Mouse (Mus musculus): ENCODE data around the gene Epha5. TPM values are rescaled to one million over a fixed set of nuclear protein-coding genes. Genes with fewer than 3 reads are reported as not detected.

Epha5 gene
- polyA plus RNA-seq, 1 experiment from 2014 or later: 6.6 TPM

DNA sequence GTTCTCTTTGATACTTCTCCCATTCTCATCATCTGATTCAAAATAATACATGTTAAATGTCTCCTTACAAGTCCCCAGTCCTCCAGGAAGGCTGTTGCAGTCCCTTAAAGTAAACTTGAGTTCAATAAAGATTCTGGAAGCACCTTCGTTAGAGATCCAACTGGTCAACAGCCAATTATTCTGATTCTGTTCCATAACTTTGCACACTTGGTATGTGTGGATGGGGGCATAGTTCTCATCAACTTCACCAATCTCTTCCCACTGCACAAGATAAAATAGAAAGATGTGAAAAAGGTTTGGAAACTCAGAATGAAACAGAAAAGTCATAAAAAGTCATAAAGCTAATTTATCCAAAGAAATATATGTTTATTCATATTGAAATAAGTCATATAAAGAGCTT is 85.6 kb downstream of the Epha5 start:
- Histone ChIP-seq H3K4me3 (ENCODE audit: low read depth, low read length) (no peak overlapping the region), H3K27ac (ENCODE audit: low read length) (no peak overlapping the region), H3K9ac (replicated peaks; ENCODE audit: low read depth, low read length) (no peak overlapping the region), H3K36me3 (ENCODE audit: control insufficient read depth, insufficient read depth, low read length) (no peaks in the 10 kb centered on the region), H3K27me3 (ENCODE audit: control insufficient read depth, insufficient read depth, low read length) (no peaks in the 10 kb centered on the region), H3K9me3 (ENCODE audit: control insufficient read depth, low read depth, low read length) (no peaks in the 10 kb centered on the region), H3K4me2 (replicated peaks; ENCODE audit: low read depth, low read length) (no peak overlapping the region), H3K4me1 (ENCODE audit: control insufficient read depth, insufficient read depth, low read length) (no peaks in the 10 kb centered on the region)
- no peak for ATAC-seq (ENCODE audit: insufficient number of reproducible peaks, insufficient read depth, low FRiP score, low read depth)
- 79% methylated on average over 1 of the region's 1 CpGs for WGBS

DNA sequence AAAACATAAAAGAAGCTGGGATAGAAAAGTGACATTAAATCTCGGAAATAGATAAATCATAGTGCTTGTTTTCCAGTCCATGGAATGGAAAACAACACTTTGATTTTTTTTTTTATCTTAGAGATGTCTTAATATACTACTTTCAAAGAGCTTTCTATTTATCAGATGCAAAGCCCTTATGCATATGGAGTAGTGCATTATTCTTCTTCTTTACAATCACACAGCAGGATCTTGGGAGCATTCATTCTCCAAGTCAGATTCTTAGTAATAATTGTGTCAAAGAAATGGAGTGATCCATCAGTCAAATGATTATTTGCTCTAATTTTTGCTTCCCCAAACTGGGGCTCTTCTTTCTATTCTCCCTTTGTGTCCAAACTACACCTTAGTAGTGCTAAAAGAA is 96.6 kb downstream of the Epha5 start:
- Histone ChIP-seq H3K9me3 (ENCODE audit: control insufficient read depth, low read depth, low read length) (no peaks in the 10 kb centered on the region), H3K4me2 (replicated peaks; ENCODE audit: low read depth, low read length) (no peak overlapping the region), H3K27ac (ENCODE audit: low read length) (no peak overlapping the region), H3K9ac (replicated peaks; ENCODE audit: low read depth, low read length) (no peak overlapping the region), H3K4me3 (ENCODE audit: low read depth, low read length) (no peak overlapping the region), H3K4me1 (ENCODE audit: control insufficient read depth, insufficient read depth, low read length) (no peaks in the 10 kb centered on the region), H3K27me3 (ENCODE audit: control insufficient read depth, insufficient read depth, low read length) (no peaks in the 10 kb centered on the region), H3K36me3 (ENCODE audit: control insufficient read depth, insufficient read depth, low read length) (no peaks in the 10 kb centered on the region)
- WGBS: 68% methylated on average over 1 of the region's 1 CpGs
- no peak for ATAC-seq (ENCODE audit: insufficient number of reproducible peaks, insufficient read depth, low FRiP score, low read depth)

DNA sequence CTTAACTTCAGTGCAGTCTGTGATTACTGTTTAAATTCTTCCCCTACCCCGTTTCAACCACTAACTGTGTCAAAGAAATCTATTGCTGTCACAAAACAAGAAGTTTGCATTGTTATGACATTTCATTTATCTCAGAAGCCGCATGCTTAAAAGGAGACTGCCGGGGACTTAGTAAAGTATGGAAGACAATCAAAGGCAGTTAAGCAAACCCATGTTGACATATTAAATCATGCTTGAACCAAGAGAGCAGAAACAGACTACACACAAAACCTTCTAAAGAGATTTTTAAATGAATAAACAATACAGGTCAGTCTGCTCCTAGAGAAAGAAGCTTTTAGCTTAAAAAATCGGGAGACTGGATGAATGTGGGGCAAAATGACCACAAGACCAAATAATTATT is 97.0 kb downstream of the Epha5 start:
- ATAC-seq (ENCODE audit: insufficient number of reproducible peaks, insufficient read depth, low FRiP score, low read depth): no peak
- no peaks in the 10 kb centered on the region for H3K4me1 ChIP-seq (ENCODE audit: control insufficient read depth, insufficient read depth, low read length)

DNA sequence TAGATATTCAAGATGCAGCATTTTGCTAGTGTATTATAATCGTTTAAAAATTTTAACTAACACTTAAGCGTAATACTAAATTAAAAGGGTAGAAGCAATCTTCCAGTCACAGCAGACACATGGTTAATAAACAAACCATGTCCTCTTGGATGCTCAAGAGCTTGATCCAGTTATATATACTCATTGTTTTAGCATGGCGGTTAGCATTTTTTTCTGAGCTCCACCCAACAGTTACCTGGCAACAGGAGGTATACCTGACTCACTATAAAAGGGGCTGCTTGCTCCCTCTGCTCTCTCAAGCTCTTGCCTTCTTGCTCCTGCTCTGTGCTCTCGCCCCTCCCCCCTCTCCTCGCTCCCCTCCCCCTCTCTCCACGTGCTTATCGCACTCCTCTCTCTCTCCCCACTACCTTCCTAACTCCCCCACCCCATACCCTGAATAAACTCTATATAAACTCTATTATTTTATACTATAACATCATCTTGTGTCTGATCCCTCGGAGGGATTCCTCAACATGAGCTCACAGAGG is 98.3 kb downstream of the Epha5 start:
- Histone ChIP-seq H3K27ac (ENCODE audit: low read length) (no peak overlapping the region), H3K4me1 (ENCODE audit: control insufficient read depth, insufficient read depth, low read length) (no peaks in the 10 kb centered on the region), H3K4me3 (ENCODE audit: low read depth, low read length) (no peak overlapping the region), H3K27me3 (ENCODE audit: control insufficient read depth, insufficient read depth, low read length) (no peaks in the 10 kb centered on the region), H3K4me2 (replicated peaks; ENCODE audit: low read depth, low read length) (no peak overlapping the region), H3K9me3 (ENCODE audit: control insufficient read depth, low read depth, low read length) (no peaks in the 10 kb centered on the region), H3K9ac (replicated peaks; ENCODE audit: low read depth, low read length) (no peak overlapping the region), H3K36me3 (ENCODE audit: control insufficient read depth, insufficient read depth, low read length) (no peaks in the 10 kb centered on the region)
- ATAC-seq (ENCODE audit: insufficient number of reproducible peaks, insufficient read depth, low FRiP score, low read depth): peak; percentile 46; the same call in 1 of the 2 replicates
- WGBS: 33% methylated on average over 8 of the region's 8 CpGs

More for the DNA sequence above, 97.0 kb downstream of the Epha5 start:
- 15% methylated on average over 4 of the region's 4 CpGs for WGBS
- no peaks in the 10 kb centered on the region for H3K27me3 ChIP-seq (ENCODE audit: control insufficient read depth, insufficient read depth, low read length)
- no peak overlapping the region for H3K4me3 ChIP-seq (ENCODE audit: low read depth, low read length)
- H3K4me2 ChIP-seq (replicated peaks; ENCODE audit: low read depth, low read length): no peak overlapping the region
- H3K36me3 ChIP-seq (ENCODE audit: control insufficient read depth, insufficient read depth, low read length): no peaks in the 10 kb centered on the region
- H3K9ac ChIP-seq (replicated peaks; ENCODE audit: low read depth, low read length): no peak overlapping the region
- H3K9me3 ChIP-seq (ENCODE audit: control insufficient read depth, low read depth, low read length): no peaks in the 10 kb centered on the region
- no peak overlapping the region for H3K27ac ChIP-seq (ENCODE audit: low read length)

DNA sequence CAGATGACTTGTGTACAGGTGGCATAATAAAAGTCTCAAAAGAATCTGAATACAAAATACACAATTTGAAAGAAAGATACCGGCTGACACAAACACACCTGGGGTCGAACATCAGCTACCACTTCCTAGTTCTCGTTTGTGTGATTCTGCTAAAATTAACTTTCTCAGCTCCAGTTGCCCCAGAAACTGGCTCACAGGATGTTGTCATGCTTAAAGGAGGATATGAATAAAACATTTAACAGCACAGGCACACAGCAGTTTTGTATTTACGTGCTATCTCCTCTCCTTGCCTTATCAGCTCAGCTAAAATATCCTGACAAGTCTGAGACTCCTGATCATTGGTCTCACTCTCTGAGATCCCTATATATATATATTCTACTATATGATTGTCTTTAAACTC is 99.3 kb downstream of the Epha5 start:
- Histone ChIP-seq H3K9me3 (ENCODE audit: control insufficient read depth, low read depth, low read length) (no peaks in the 10 kb centered on the region), H3K27ac (ENCODE audit: low read length) (no peak overlapping the region), H3K36me3 (ENCODE audit: control insufficient read depth, insufficient read depth, low read length) (no peaks in the 10 kb centered on the region), H3K4me2 (replicated peaks; ENCODE audit: low read depth, low read length) (no peak overlapping the region), H3K9ac (replicated peaks; ENCODE audit: low read depth, low read length) (no peak overlapping the region), H3K27me3 (ENCODE audit: control insufficient read depth, insufficient read depth, low read length) (no peaks in the 10 kb centered on the region), H3K4me1 (ENCODE audit: control insufficient read depth, insufficient read depth, low read length) (no peaks in the 10 kb centered on the region), H3K4me3 (ENCODE audit: low read depth, low read length) (no peak overlapping the region)
- 73% methylated on average over 4 of the region's 4 CpGs for WGBS
- ATAC-seq (ENCODE audit: insufficient number of reproducible peaks, insufficient read depth, low FRiP score, low read depth): no peak

DNA sequence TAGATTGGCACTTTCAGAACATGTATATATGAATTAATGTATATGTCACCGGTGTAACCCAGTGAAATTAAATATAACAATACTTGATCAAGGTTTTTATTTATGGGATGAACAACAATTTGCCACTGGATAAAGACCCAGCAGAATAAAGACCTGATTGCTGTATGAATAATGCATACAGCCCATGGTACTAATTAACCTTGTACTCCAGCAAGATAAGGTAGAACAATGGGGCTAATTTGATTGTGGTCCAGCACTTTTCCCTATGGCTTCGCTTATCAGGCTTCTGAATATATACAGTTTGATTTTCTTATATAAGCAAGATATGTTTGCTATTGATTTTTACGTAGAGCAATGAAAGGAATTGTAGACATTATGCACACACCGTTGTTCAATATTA is 103.6 kb downstream of the Epha5 start:
- 84% methylated on average over 4 of the region's 4 CpGs for WGBS
- no peak overlapping the region for H3K9ac ChIP-seq (replicated peaks; ENCODE audit: low read depth, low read length)

DNA sequence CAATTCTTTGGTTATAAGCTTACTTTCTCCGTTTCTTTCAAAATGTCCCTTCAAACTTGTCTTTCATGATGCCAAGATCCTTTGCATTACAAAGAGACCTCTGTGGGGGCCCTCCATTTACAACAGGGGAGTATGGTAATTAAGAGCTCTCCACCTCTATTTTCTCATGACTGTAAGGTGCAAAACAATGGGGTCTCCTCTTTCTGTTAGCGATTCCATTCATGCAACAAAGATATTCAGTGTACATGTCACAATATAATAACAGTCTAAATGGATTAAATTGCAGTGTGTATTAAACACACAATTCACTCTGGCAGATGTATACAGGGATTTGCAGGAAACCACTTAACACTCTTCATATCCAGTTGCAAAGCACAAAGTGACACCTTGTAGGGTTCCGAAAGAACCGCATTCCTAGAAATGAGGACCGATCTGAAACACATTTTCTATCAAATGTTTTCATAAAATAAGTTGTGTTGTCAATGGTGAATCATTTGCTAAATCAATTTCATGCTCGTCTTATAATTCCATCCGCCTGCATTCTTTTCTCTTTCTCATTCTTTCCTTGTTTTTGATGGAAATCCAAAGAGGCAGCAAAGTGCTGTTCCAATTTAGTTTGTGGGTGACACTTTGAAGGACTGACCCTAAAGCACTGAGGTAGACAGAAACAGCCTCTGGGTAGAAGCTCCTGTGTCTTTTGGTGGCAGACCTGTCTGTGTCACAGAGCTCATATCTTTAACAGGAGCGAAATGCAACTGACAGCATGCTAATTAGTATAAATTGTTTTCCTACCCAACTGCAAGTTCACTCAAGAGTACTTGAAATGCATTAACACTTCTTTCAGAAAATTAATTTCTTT is 118.1 kb downstream of the Epha5 start:
- WGBS: 39% methylated on average over 8 of the region's 8 CpGs
- no peak for ATAC-seq (ENCODE audit: insufficient number of reproducible peaks, insufficient read depth, low FRiP score, low read depth)
- H3K4me1 ChIP-seq (ENCODE audit: control insufficient read depth, insufficient read depth, low read length): no peaks in the 10 kb centered on the region
- H3K4me3 ChIP-seq (ENCODE audit: low read depth, low read length): no peak overlapping the region
- no peak overlapping the region for H3K4me2 ChIP-seq (replicated peaks; ENCODE audit: low read depth, low read length)
- no peak overlapping the region for H3K27ac ChIP-seq (ENCODE audit: low read length)
- H3K9me3 ChIP-seq (ENCODE audit: control insufficient read depth, low read depth, low read length): no peaks in the 10 kb centered on the region
- no peak overlapping the region for H3K9ac ChIP-seq (replicated peaks; ENCODE audit: low read depth, low read length)
- H3K36me3 ChIP-seq (ENCODE audit: control insufficient read depth, insufficient read depth, low read length): no peaks in the 10 kb centered on the region
- H3K27me3 ChIP-seq (ENCODE audit: control insufficient read depth, insufficient read depth, low read length): no peaks in the 10 kb centered on the region

More for the DNA sequence above, 103.6 kb downstream of the Epha5 start:
- Histone ChIP-seq H3K4me3 (ENCODE audit: low read depth, low read length) (no peak overlapping the region), H3K27me3 (ENCODE audit: control insufficient read depth, insufficient read depth, low read length) (no peaks in the 10 kb centered on the region), H3K4me2 (replicated peaks; ENCODE audit: low read depth, low read length) (no peak overlapping the region), H3K9me3 (ENCODE audit: control insufficient read depth, low read depth, low read length) (no peaks in the 10 kb centered on the region), H3K36me3 (ENCODE audit: control insufficient read depth, insufficient read depth, low read length) (no peaks in the 10 kb centered on the region), H3K27ac (ENCODE audit: low read length) (no peak overlapping the region), H3K4me1 (ENCODE audit: control insufficient read depth, insufficient read depth, low read length) (no peaks in the 10 kb centered on the region)
- ATAC-seq (ENCODE audit: insufficient number of reproducible peaks, insufficient read depth, low FRiP score, low read depth): no peak

DNA sequence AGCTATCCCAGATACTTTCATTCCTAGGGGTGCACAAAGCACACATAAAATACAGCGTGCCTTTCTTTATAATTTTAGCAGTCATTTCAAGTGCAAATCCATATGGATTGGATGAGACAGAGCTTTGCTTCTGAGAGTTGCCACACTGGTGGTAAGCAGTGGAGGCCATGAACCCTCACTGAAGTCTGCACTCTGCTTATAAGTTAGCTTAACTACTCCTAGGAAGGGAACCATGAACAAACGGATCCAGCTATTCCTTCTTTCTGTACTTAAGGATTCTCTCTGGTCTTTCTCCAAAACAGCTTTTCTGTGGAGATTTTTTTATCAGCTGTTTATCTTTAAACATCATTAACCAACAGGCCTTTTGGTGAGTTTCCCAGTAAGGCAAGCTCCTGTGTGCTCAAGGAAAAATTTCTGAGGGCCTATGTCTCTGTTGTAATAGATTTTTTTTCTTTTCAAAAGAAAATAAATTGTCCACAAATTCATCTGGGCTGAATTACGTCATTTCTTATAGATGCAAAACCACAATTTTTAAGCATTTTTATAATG is 127.7 kb downstream of the Epha5 start:
- no peak for ATAC-seq (ENCODE audit: insufficient number of reproducible peaks, insufficient read depth, low FRiP score, low read depth)
- H3K9ac ChIP-seq (replicated peaks; ENCODE audit: low read depth, low read length): no peak overlapping the region
- H3K36me3 ChIP-seq (ENCODE audit: control insufficient read depth, insufficient read depth, low read length): no peaks in the 10 kb centered on the region
- no peak overlapping the region for H3K4me2 ChIP-seq (replicated peaks; ENCODE audit: low read depth, low read length)
- H3K27ac ChIP-seq (ENCODE audit: low read length): no peak overlapping the region
- 57% methylated on average over 3 of the region's 3 CpGs for WGBS
- H3K4me3 ChIP-seq (ENCODE audit: low read depth, low read length): no peak overlapping the region
- no peaks in the 10 kb centered on the region for H3K27me3 ChIP-seq (ENCODE audit: control insufficient read depth, insufficient read depth, low read length)
- H3K9me3 ChIP-seq (ENCODE audit: control insufficient read depth, low read depth, low read length): no peaks in the 10 kb centered on the region
- H3K4me1 ChIP-seq (ENCODE audit: control insufficient read depth, insufficient read depth, low read length): no peaks in the 10 kb centered on the region

Data from stomach, embryonic 14.5 days (tissue).